Mouse (Mus musculus): ENCODE data around the gene Aplp2.

- TF ChIP-seq CTCF (IDR thresholded peaks at IDR 0.05; ENCODE audit: insufficient read depth, low read length) (no peak), POLR2A (IDR thresholded peaks at IDR 0.05; ENCODE audit: borderline replicate concordance, extremely low read depth, low read depth, low read length) (no peak)
Observed at GRCm38 (mm10) chr9:31156594-31156993, 55.0 kb downstream of the Aplp2 start.
